Mouse (Mus musculus) ES-E14 (cell line): ENCODE results near the gene Chpf2.

Experiments used
- CHD2 ChIP-seq: IDR thresholded peaks from 2 replicates; pipeline ENCODE4 v1.6.1; 2014; ENCODE audit warnings: mild to moderate bottlenecking, low read depth, low read length, inconsistent platforms
- HCFC1 ChIP-seq: IDR thresholded peaks from 2 replicates; pipeline ENCODE4 v1.6.1; 2012; ENCODE audit warnings: low read length, inconsistent platforms, borderline replicate concordance; ENCODE audit not compliant: insufficient read depth
- MAFK ChIP-seq: IDR thresholded peaks from 2 replicates; pipeline ENCODE4 v1.6.1; 2014; ENCODE audit warnings: mild to moderate bottlenecking, low read depth, low read length, inconsistent platforms; ENCODE audit not compliant: insufficient read depth
- ZC3H11A ChIP-seq: IDR thresholded peaks from 2 replicates; pipeline ENCODE4 v1.6.1; 2012; ENCODE audit warnings: low read depth, mild to moderate bottlenecking, inconsistent platforms, low read length, borderline replicate concordance

DNA sequence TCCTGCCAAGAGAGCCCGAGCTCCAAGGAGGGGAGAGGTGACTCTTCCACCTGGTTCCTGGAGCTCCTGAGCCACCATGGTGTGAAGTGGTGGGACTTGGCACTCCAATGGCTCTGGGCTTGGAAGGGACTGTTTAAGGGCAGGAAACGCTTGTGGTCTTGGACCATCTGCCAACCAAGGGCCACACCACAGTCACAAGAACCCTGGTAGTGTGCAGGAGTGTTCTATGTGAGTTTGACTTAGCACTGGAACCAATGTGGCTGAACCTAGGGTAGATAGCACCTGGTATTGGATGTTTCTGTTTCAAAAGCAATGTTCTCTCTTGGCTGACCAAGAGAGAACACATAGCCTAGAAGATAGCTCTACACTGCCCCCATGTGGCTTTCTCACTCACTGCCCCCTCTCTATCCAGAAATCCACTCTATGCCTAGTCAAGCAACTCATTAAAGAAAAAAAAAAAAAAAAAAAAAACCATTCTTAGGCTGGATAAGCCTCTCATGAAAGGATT lies 10.7 kb downstream of the Chpf2 start:
- TF ChIP-seq MAFK (0 out of 2 replicates have a peak, but pooled peaks have one; percentile 21), CHD2 (no peak), ZC3H11A (peak; percentile 58; the same call in 1 of the 2 replicates), HCFC1 (no peak)
